Mouse (Mus musculus) midbrain, embryonic 10.5 days (tissue): ENCODE measurements around the gene Itprid2. TPM values are rescaled to one million over a fixed set of nuclear protein-coding genes. Genes with fewer than 3 reads are reported as not detected.
"Not testable (repeated sequence)": the region's sequence is repeated elsewhere in the genome, so short reads cannot be mapped to it uniquely, and the experiment has no call there.

ENCODE experiments used
- DNase-seq: peaks from one replicate; pipeline ENCODE4 v3.0.0-alpha.2; 2017; ENCODE audit warnings: low spot score
- H3K27ac ChIP-seq: fragments of 300-500 bp; sonication (generic); replicated peaks from 2 replicates; pipeline ENCODE4 v1.5.1; 2016; ENCODE audit warnings: mild to moderate bottlenecking
- H3K27me3 ChIP-seq: fragments of 300-500 bp; sonication (generic); 2 replicates; pipeline ENCODE4 v1.6.1; 2016; ENCODE audit warnings: low read depth, mild to moderate bottlenecking; ENCODE audit not compliant: poor library complexity, severe bottlenecking
- H3K36me3 ChIP-seq: fragments of 300-500 bp; sonication (generic); 2 replicates; pipeline ENCODE4 v1.6.1; 2016; ENCODE audit warnings: mild to moderate bottlenecking, moderate library complexity
- H3K4me1 ChIP-seq: fragments of 300-500 bp; sonication (generic); 2 replicates; pipeline ENCODE4 v1.6.1; 2016
- H3K4me3 ChIP-seq: fragments of 300-500 bp; sonication (generic); 2 replicates; pipeline ENCODE4 v1.5.1; 2016; ENCODE audit warnings: mild to moderate bottlenecking, moderate library complexity
- H3K9me3 ChIP-seq: fragments of 300-500 bp; sonication (generic); replicated peaks from 2 replicates; pipeline ENCODE4 v1.6.1; 2016; ENCODE audit warnings: mild to moderate bottlenecking
- WGBS: fragments of 180-500 bp; shearing (Covaris S2); methylation state at CpG from one replicate; pipeline ENCODE4 v1.1.7; 2016; 5-methylcytosine and 5-hydroxymethylcytosine counted together
- polyA plus RNA-seq: library from polyadenylated mRNA; unstranded; fragments of >200 nt; fragmentation: Nextera tagmentation; extraction: Ambion mirVana; gene quantifications from 2 replicates; pipeline ENCODE4 v1.2.1, GENCODE M21; 2016

Itprid2 gene
- polyA plus RNA-seq: 4.0 and 4.5 TPM in 2 replicates

GRCm38 (mm10) chr2:79634528-79635400, at the start of gene Itprid2:
Gene Itprid2 (plus strand): TSS chr2:79635352.
- Histone ChIP-seq H3K4me1 (peaks cover 16% of the 10 kb centered on the region), H3K36me3 (no peaks in the 10 kb centered on the region), H3K4me3 (peak within 1 kb of the TSS; percentile 79), H3K27ac (peak within 1 kb of the TSS; percentile 85), H3K27me3 (peaks cover 27% of the 10 kb centered on the region), H3K9me3 (no peaks in the 10 kb centered on the region)
- 3% methylated on average over 36 of the region's 46 CpGs for WGBS
- DNase-seq: peak; percentile 99

- H3K4me3 ChIP-seq: no peak overlapping the region
- peaks cover 14% of the 10 kb centered on the region for H3K4me1 ChIP-seq
- no peak overlapping the region for H3K27ac ChIP-seq
- DNase-seq: no peak
- H3K27me3 ChIP-seq: no peaks in the 10 kb centered on the region
- H3K9me3 ChIP-seq: no peaks in the 10 kb centered on the region
- H3K36me3 ChIP-seq: no peaks in the 10 kb centered on the region
- 92% methylated on average over 2 of the region's 2 CpGs for WGBS
These were observed 39.0 kb upstream of the Itprid2 start for GRCm38 (mm10) chr2:79596177-79596576.

- H3K36me3 ChIP-seq: no peaks in the 10 kb centered on the region
- no peak for DNase-seq
- H3K4me3 ChIP-seq: no peak overlapping the region
- H3K27ac ChIP-seq: no peak overlapping the region
- no peaks in the 10 kb centered on the region for H3K27me3 ChIP-seq
- H3K4me1 ChIP-seq: peaks cover 19% of the 10 kb centered on the region
- no peaks in the 10 kb centered on the region for H3K9me3 ChIP-seq
These were observed 38.1 kb upstream of the Itprid2 start for GRCm38 (mm10) chr2:79597090-79597489.

GRCm38 (mm10) chr2:79601109-79601508, 34.0 kb upstream of the Itprid2 start:
- peaks cover 19% of the 10 kb centered on the region for H3K4me1 ChIP-seq
- not testable (repeated sequence) for H3K36me3 ChIP-seq, H3K27ac ChIP-seq, H3K9me3 ChIP-seq, DNase-seq, H3K4me3 ChIP-seq, H3K27me3 ChIP-seq
- WGBS: 88% methylated on average over 2 of the region's 2 CpGs

GRCm38 (mm10) chr2:79601691-79602116, 33.4 kb upstream of the Itprid2 start:
- Histone ChIP-seq H3K36me3 (no peaks in the 10 kb centered on the region), H3K4me1 (peaks cover 17% of the 10 kb centered on the region), H3K4me3 (no peak overlapping the region), H3K27me3 (no peaks in the 10 kb centered on the region), H3K9me3 (no peaks in the 10 kb centered on the region), H3K27ac (no peak overlapping the region)
- WGBS: 39% methylated on average over 4 of the region's 4 CpGs
- no peak for DNase-seq

- H3K9me3 ChIP-seq: no peaks in the 10 kb centered on the region
- DNase-seq: no peak
- 78% methylated on average over 6 of the region's 6 CpGs for WGBS
These were observed 32.8 kb upstream of the Itprid2 start for GRCm38 (mm10) chr2:79602306-79602705.

GRCm38 (mm10) chr2:79603363-79603762, 31.8 kb upstream of the Itprid2 start:
- Histone ChIP-seq H3K9me3 (no peaks in the 10 kb centered on the region), H3K27me3 (no peaks in the 10 kb centered on the region), H3K4me1 (peaks cover 5% of the 10 kb centered on the region; the same call in 1 of the 2 replicates), H3K36me3 (no peaks in the 10 kb centered on the region), H3K27ac (no peak overlapping the region), H3K4me3 (no peak overlapping the region)
- DNase-seq: no peak
- 91% methylated on average over 4 of the region's 4 CpGs for WGBS

More at GRCm38 (mm10) chr2:79602306-79602705, 32.8 kb upstream of the Itprid2 start:
- H3K36me3 ChIP-seq: no peaks in the 10 kb centered on the region
- H3K4me1 ChIP-seq: peaks cover 11% of the 10 kb centered on the region
- no peak overlapping the region for H3K4me3 ChIP-seq
- no peak overlapping the region for H3K27ac ChIP-seq
- no peaks in the 10 kb centered on the region for H3K27me3 ChIP-seq

GRCm38 (mm10) chr2:79606033-79606432, 29.1 kb upstream of the Itprid2 start:
- Histone ChIP-seq H3K9me3 (no peaks in the 10 kb centered on the region), H3K4me1 (peaks cover 5% of the 10 kb centered on the region; the same call in 1 of the 2 replicates), H3K4me3 (no peak overlapping the region), H3K27ac (no peak overlapping the region), H3K36me3 (no peaks in the 10 kb centered on the region), H3K27me3 (no peaks in the 10 kb centered on the region)
- DNase-seq: no peak
- 87% methylated on average over 2 of the region's 2 CpGs for WGBS

GRCm38 (mm10) chr2:79607181-79607580, 28.0 kb upstream of the Itprid2 start:
- WGBS: 88% methylated on average over 2 of the region's 2 CpGs
- Histone ChIP-seq H3K27ac (no peak overlapping the region), H3K4me3 (no peak overlapping the region), H3K36me3 (no peaks in the 10 kb centered on the region), H3K27me3 (no peaks in the 10 kb centered on the region), H3K9me3 (no peaks in the 10 kb centered on the region), H3K4me1 (no peaks in the 10 kb centered on the region)
- no peak for DNase-seq

- H3K4me1 ChIP-seq: no peaks in the 10 kb centered on the region
- H3K27me3 ChIP-seq: no peaks in the 10 kb centered on the region
- WGBS: 91% methylated on average over 8 of the region's 8 CpGs
- H3K9me3 ChIP-seq: no peaks in the 10 kb centered on the region
- H3K36me3 ChIP-seq: no peaks in the 10 kb centered on the region
- H3K27ac ChIP-seq: no peak overlapping the region
- no peak overlapping the region for H3K4me3 ChIP-seq
- DNase-seq: no peak
These were observed 26.7 kb upstream of the Itprid2 start for GRCm38 (mm10) chr2:79608301-79609074.

GRCm38 (mm10) chr2:79610894-79611293, 24.3 kb upstream of the Itprid2 start:
- 76% methylated on average over 3 of the region's 3 CpGs for WGBS
- no peak for DNase-seq
- no peaks in the 10 kb centered on the region for H3K4me1 ChIP-seq
- H3K4me3 ChIP-seq: no peak overlapping the region
- no peaks in the 10 kb centered on the region for H3K9me3 ChIP-seq
- no peaks in the 10 kb centered on the region for H3K27me3 ChIP-seq
- no peaks in the 10 kb centered on the region for H3K36me3 ChIP-seq
- H3K27ac ChIP-seq: no peak overlapping the region

GRCm38 (mm10) chr2:79618145-79618544, 17.0 kb upstream of the Itprid2 start:
- no peak for DNase-seq
- H3K27me3 ChIP-seq: no peaks in the 10 kb centered on the region
- H3K9me3 ChIP-seq: no peaks in the 10 kb centered on the region
- no peak overlapping the region for H3K4me3 ChIP-seq
- H3K27ac ChIP-seq: no peak overlapping the region
- WGBS: 92% methylated on average over 2 of the region's 2 CpGs
- no peaks in the 10 kb centered on the region for H3K36me3 ChIP-seq
- no peaks in the 10 kb centered on the region for H3K4me1 ChIP-seq
